Mouse (Mus musculus): ENCODE measurements around the gene Rab6b. TPM values are rescaled to one million over a fixed set of nuclear protein-coding genes. Genes with fewer than 3 reads are reported as not detected.

The Rab6b gene
- total RNA-seq, 1 experiment = 0.98 TPM

DNA sequence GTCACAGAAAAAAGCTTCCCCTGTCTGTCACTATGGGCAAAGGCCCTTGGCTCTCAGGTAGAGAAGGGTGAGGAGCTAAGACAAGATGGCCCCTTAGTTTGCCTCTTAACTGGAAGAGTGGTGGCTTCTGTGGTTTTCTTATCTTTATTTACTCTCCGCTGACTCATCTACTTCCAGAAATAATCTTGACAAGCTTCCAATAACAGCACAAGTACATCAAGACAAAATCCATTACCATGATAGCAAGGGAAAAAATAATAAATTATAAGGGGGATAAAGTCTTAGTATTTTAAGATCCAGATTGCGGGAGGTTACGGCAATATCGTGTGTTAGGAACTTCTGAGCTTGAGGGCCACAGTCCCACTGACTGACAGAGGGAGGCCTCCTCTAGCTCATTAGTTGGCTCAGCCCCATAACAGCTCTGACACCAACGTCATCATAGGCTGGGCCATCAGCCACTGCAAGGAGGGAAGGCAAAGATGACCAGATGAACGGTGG lies 33.3 kb upstream of the Rab6b start:
- Histone ChIP-seq H3K36me3 (ENCODE audit: control insufficient read depth, insufficient read depth, low read length, poor library complexity, severe bottlenecking) (no peaks in the 10 kb centered on the region), H3K4me3 (ENCODE audit: insufficient read depth in 1 of 2, low read depth in 1 of 2, low read length in 2 of 2, poor library complexity in 1 of 2, severe bottlenecking in 1 of 2) (no peak overlapping the region), H3K9me3 (ENCODE audit: control insufficient read depth, insufficient read depth, low read depth, low read length) (no peaks in the 10 kb centered on the region), H3K9ac (ENCODE audit: insufficient read depth, low read depth, low read length, poor library complexity, severe bottlenecking) (no peak overlapping the region), H3K4me1 (ENCODE audit: control insufficient read depth in 2 of 2, insufficient read depth in 2 of 2, low read length in 2 of 2, poor library complexity in 1 of 2) (no peaks in the 10 kb centered on the region), H3K27ac (ENCODE audit: insufficient read depth, low read depth, low read length, poor library complexity, severe bottlenecking) (no peak overlapping the region)
- TF ChIP-seq CHD2 (IDR thresholded peaks at IDR 0.05; ENCODE audit: low read depth, low read length) (no peak), ZC3H11A (IDR thresholded peaks at IDR 0.05; ENCODE audit: borderline replicate concordance, low read depth, low read length) (no peak), ZNF384 (IDR thresholded peaks at IDR 0.05; ENCODE audit: low read depth, low read length) (no peak), MAFK (IDR thresholded peaks at IDR 0.05; ENCODE audit: insufficient read depth, low read depth, low read length) (no peak), HCFC1 (IDR thresholded peaks at IDR 0.05; ENCODE audit: borderline replicate concordance, insufficient read depth, low read length) (no peak)
- in situ Hi-C loops (cut with MboI; ENCODE audit: low sequenced_read_pairs in 2 of 2, unreplicated experiment in 2 of 2) = no loop called here
- no peak for DNase-seq (ENCODE audit: low read depth, low spot score)

DNA sequence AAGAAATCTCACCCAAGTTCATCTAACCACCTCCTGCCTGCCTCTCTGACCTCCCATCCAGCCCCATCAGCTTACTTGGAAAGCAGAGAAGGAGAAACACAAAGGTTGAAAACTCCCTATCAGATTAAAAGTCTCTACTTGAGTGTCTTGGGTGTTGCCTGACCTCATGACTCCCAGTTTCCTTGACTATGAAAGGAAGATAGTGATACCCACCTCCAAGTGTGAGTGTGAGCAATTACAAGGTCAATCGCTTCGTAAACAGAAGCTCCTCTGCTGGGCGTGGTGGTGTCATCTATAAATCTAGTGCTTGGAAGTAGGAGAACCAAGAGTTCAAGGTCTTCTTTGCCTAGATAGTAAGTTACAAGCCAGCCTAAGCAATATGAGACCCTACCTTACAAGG lies 31.4 kb upstream of the Rab6b start:
- TF ChIP-seq ZNF384 (IDR thresholded peaks at IDR 0.05; ENCODE audit: low read depth, low read length) (no peak), ZC3H11A (IDR thresholded peaks at IDR 0.05; ENCODE audit: borderline replicate concordance, low read depth, low read length) (no peak), HCFC1 (IDR thresholded peaks at IDR 0.05; ENCODE audit: borderline replicate concordance, insufficient read depth, low read length) (no peak)
- no peaks in the 10 kb centered on the region for H3K9me3 ChIP-seq (ENCODE audit: control insufficient read depth, insufficient read depth, low read depth, low read length)
- no peak overlapping the region for H3K9ac ChIP-seq (ENCODE audit: insufficient read depth, low read depth, low read length, poor library complexity, severe bottlenecking)
- in situ Hi-C loops (cut with MboI; ENCODE audit: low sequenced_read_pairs in 2 of 2, unreplicated experiment in 2 of 2) = no loop called here
- no peak for DNase-seq (ENCODE audit: low read depth, low spot score)
- no peak overlapping the region for H3K27ac ChIP-seq (ENCODE audit: insufficient read depth, low read depth, low read length, poor library complexity, severe bottlenecking)
- H3K4me3 ChIP-seq (ENCODE audit: insufficient read depth in 1 of 2, low read depth in 1 of 2, low read length in 2 of 2, poor library complexity in 1 of 2, severe bottlenecking in 1 of 2) = no peak overlapping the region
- H3K36me3 ChIP-seq (ENCODE audit: control insufficient read depth, insufficient read depth, low read length, poor library complexity, severe bottlenecking) = no peaks in the 10 kb centered on the region
- no peaks in the 10 kb centered on the region for H3K4me1 ChIP-seq (ENCODE audit: control insufficient read depth in 2 of 2, insufficient read depth in 2 of 2, low read length in 2 of 2, poor library complexity in 1 of 2)

DNA sequence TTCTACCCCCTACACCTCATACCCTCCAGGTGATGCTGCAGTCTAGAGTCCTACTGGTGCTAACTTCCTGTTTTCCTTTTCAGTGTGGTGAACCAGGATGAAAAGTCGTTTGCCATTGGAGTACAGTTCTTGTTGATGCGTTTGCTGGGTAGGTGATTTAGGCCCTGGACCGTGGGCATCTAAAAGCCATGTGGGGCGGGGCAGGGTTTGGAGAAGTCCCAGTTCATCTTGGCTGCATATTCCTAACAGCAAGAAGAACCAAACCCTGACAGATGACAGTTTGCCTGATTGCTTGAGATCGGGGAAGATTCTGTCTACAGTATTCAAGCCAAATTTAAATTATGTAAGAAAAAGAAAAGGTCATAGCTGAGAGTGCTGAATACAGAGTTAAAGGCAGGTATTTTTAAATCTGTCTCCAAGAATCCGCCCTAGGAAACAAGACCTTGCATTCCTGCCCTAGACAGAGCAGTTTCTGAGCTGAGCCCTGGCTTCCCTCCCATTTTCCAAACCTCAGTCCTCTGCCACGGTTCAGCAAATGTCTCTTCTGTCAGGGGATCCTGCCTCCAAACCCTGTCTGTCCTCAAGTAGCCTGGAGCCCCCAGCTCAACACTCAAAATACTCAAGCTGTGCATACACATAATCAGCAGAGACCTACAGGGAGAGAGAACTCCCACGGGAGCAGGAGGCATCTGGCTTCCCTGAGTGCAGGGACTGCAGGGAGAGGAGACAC lies 29.2 kb upstream of the Rab6b start:
- H3K4me1 ChIP-seq (ENCODE audit: control insufficient read depth in 2 of 2, insufficient read depth in 2 of 2, low read length in 2 of 2, poor library complexity in 1 of 2) = no peaks in the 10 kb centered on the region
- no peak for DNase-seq (ENCODE audit: low read depth, low spot score)
- in situ Hi-C loops (cut with MboI; ENCODE audit: low sequenced_read_pairs in 2 of 2, unreplicated experiment in 2 of 2) = no loop called here
- TF ChIP-seq CHD2 (IDR thresholded peaks at IDR 0.05; ENCODE audit: low read depth, low read length) (no peak), HCFC1 (IDR thresholded peaks at IDR 0.05; ENCODE audit: borderline replicate concordance, insufficient read depth, low read length) (no peak), ZC3H11A (IDR thresholded peaks at IDR 0.05; ENCODE audit: borderline replicate concordance, low read depth, low read length) (no peak), MAFK (IDR thresholded peaks at IDR 0.05; ENCODE audit: insufficient read depth, low read depth, low read length) (no peak), ZNF384 (IDR thresholded peaks at IDR 0.05; ENCODE audit: low read depth, low read length) (no peak)
- H3K36me3 ChIP-seq (ENCODE audit: control insufficient read depth, insufficient read depth, low read length, poor library complexity, severe bottlenecking) = no peaks in the 10 kb centered on the region
- H3K27ac ChIP-seq (ENCODE audit: insufficient read depth, low read depth, low read length, poor library complexity, severe bottlenecking) = no peak overlapping the region
- H3K4me3 ChIP-seq (ENCODE audit: insufficient read depth in 1 of 2, low read depth in 1 of 2, low read length in 2 of 2, poor library complexity in 1 of 2, severe bottlenecking in 1 of 2) = no peak overlapping the region
- no peak overlapping the region for H3K9ac ChIP-seq (ENCODE audit: insufficient read depth, low read depth, low read length, poor library complexity, severe bottlenecking)
- H3K9me3 ChIP-seq (ENCODE audit: control insufficient read depth, insufficient read depth, low read depth, low read length) = no peaks in the 10 kb centered on the region

DNA sequence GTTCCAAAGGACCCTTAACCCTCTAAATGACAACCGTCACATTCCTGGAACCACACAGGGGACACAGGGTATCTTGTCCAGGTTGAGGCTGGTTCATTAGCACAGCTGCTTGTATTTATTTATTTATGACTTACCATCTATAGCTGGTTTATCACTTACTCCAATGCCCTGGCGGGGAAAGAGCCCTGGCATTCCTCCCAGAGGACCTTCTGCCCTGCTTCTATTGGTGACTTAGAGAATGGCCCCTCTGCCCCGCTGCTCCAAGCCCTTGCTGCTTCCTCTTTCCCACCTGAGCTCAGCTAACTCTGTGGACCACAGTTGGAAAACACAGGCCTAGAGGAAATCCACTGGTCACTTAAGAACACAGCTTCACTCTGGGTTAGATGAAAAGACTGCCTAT lies 28.2 kb upstream of the Rab6b start:
- Histone ChIP-seq H3K9ac (ENCODE audit: insufficient read depth, low read depth, low read length, poor library complexity, severe bottlenecking) (no peak overlapping the region), H3K36me3 (ENCODE audit: control insufficient read depth, insufficient read depth, low read length, poor library complexity, severe bottlenecking) (no peaks in the 10 kb centered on the region), H3K9me3 (ENCODE audit: control insufficient read depth, insufficient read depth, low read depth, low read length) (no peaks in the 10 kb centered on the region), H3K4me3 (ENCODE audit: insufficient read depth in 1 of 2, low read depth in 1 of 2, low read length in 2 of 2, poor library complexity in 1 of 2, severe bottlenecking in 1 of 2) (no peak overlapping the region), H3K27ac (ENCODE audit: insufficient read depth, low read depth, low read length, poor library complexity, severe bottlenecking) (no peak overlapping the region), H3K4me1 (ENCODE audit: control insufficient read depth in 2 of 2, insufficient read depth in 2 of 2, low read length in 2 of 2, poor library complexity in 1 of 2) (no peaks in the 10 kb centered on the region)
- TF ChIP-seq MAFK (IDR thresholded peaks at IDR 0.05; ENCODE audit: insufficient read depth, low read depth, low read length) (no peak), HCFC1 (IDR thresholded peaks at IDR 0.05; ENCODE audit: borderline replicate concordance, insufficient read depth, low read length) (no peak), CHD2 (IDR thresholded peaks at IDR 0.05; ENCODE audit: low read depth, low read length) (no peak), ZC3H11A (IDR thresholded peaks at IDR 0.05; ENCODE audit: borderline replicate concordance, low read depth, low read length) (no peak), ZNF384 (IDR thresholded peaks at IDR 0.05; ENCODE audit: low read depth, low read length) (no peak)
- in situ Hi-C loops (cut with MboI; ENCODE audit: low sequenced_read_pairs in 2 of 2, unreplicated experiment in 2 of 2) = no loop called here
- no peak for DNase-seq (ENCODE audit: low read depth, low spot score)

Measured in ES-E14 (cell line).